Mouse (Mus musculus): ENCODE measurements around the gene Tmem233.

Tmem233 gene

DNA sequence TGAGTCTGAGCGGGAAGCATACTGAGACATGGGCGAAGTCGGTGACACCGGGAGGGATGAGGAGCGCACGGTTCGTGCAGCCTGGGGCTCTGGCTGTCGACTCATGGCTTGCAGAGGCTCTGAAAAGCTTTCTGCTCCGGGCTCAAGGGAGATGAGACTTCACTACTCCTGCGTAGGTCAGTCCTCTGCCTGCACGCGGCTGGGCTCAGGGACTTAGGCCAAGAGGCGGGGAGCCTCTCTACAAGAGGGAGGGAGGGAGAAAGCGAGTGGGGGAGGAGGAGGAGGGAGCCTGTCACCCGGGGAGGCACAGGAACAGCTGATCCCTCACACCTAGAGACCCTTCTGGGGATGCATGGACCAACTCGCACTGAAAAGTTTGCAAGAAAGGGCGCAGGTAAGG is at the start of gene Tmem233:
TSS of gene Tmem233 (minus strand) at position 164 of the 400 bp plus-strand sequence.
- DNase-seq (ENCODE audit: low spot score): no peak

DNA sequence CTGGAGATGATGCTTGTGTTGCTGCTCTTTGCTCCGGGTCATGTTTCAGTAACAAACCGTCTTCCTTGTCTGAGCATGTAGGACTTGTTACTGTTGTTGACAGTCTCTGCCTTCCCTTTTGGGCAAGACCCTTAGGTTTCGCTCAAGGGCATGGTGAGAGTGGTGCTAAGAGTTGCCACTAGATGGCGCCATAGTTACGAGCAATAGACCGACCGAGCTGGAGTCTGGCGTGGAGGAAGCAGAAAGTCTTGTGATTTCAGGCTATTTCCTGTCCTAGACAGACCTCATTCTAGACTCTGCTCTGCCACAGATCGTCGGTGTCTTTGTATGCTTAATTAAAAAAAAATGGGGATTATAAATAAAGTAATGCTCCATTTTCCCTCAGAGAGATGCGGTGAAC is 40.3 kb upstream of the Tmem233 start:
- peak; percentile 91 for DNase-seq (ENCODE audit: low spot score)

GRCm38 (mm10) chr5:116116567-116116966 is 33.5 kb upstream of the Tmem233 start:
- DNase-seq (ENCODE audit: low spot score): peak; percentile 73

GRCm38 (mm10) chr5:116116110-116116509 is 33.1 kb upstream of the Tmem233 start:
- DNase-seq (ENCODE audit: low spot score): no peak

DNA sequence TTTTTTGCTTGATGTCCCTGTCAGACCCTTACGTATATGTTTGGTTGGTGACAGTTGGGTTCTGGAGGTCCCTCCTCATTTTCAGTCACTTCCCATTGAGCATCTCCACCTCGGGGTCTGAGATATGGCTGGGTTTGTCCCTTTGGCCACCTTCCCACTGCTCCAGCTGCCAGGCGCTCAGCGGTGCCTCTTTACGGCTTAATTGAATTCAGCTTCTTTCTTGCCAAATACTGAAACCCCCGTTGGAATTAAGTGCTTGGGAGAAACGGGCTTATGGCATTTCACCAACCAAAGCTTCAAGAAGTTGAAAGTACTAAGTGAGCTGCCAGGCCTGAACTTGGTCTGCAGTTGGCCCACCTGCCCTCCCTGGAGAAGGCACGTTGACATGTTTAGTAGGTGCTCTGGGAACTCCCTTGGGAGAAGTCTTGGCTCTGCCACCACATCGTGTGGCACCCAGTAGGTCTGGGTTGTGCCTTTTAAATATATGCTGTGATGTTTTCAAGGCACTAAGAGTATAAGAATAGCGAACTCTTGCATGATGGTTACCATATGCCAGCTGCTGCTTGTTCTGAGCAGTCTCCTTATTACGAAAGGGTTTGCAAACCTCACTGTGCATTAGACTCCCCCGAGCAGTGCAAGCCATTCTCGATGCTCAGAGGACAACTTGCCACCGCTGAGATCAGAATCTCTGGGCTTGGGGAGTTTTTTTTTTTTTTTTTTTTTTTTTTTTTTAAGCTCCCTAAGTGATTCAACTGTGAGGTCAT is 32.2 kb upstream of the Tmem233 start:
- no peak for DNase-seq (ENCODE audit: low spot score)

DNA sequence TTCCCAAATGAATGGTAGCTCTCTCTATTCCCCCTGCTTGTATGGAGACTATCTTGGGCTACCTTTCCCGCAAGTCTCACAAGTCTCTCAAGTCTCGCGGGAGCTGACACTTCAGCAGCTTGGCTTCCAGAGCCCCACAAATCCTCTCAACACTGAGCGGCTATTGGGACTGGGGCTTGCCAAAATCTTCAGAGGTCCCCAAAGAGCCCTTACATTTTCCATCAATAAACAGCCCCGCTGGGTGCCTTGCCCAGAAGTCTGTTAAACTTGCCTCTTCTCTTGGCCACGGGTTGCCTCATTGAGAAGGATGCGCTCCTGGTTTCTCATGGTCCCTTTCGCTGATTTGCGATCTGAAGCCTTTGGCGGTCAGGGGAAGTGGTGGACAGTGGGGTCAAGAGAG is 25.6 kb upstream of the Tmem233 start:
- no peak for DNase-seq (ENCODE audit: low spot score)

DNA sequence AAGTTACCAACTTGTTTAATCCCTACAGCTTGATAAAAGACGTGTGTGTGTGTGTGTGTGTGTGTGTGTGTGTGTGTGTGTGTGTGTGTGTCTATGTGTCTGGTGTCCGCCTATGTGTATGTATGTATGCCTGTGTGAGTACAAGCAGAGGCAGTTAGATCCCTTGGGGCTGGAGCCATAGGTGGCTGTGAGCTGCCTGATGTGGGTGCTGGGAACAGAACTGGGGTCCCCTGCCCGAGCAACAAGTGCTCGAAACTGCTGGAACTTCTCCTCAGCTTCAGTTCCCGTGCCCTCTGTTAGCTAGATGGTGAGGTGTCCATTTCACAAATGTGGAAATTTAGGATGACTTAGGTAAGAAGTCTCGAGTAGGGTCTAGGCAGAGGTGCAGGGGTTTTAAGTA is 1.2 kb upstream of the Tmem233 start:
- DNase-seq (ENCODE audit: low spot score): no peak

GRCm38 (mm10) chr5:116082241-116082900 is 673 bp downstream of the Tmem233 start:
- no peak for DNase-seq (ENCODE audit: low spot score)

DNA sequence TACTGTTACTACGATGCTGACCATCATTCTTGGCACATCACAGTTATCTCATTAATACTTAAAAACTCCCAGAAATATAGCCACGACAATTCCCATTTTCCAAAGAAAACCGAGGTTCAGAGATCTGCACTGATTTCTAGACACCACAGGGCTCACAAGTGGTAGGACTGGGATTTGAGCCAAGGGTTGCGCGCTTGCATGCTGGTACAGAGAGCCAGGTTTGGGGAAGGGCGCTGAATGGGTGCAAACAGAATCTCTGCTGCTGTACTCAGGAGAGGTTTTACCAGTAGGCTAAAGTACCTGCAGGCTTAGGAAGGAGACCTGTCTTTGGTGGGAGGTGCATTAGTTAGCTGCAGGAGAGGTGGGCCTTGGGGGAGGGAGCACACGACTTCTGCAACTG is 1.4 kb downstream of the Tmem233 start:
- DNase-seq (ENCODE audit: low spot score): no peak

GRCm38 (mm10) chr5:116080736-116081135 is 2.3 kb downstream of the Tmem233 start:
- no peak for DNase-seq (ENCODE audit: low spot score)

DNA sequence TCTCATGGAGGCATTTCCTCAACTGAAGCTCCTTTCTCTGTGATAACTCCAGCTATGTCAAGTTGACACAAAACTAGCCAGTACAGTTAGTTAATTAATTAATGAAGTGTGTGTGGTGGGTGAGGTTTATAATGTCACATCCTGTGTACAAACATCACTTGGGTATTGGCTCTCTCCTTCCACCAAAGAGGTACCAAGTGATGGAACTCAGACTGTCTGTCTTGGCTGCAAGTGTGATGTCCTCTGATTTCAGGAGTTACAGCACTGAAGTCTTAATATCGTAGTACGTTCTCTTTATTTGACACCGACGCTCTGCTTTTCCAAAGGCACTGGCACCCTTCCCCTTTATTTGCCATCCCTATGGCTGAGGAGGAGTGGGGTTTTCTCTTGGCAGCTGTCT is 13.4 kb downstream of the Tmem233 start:
- no peak for DNase-seq (ENCODE audit: low spot score)

DNA sequence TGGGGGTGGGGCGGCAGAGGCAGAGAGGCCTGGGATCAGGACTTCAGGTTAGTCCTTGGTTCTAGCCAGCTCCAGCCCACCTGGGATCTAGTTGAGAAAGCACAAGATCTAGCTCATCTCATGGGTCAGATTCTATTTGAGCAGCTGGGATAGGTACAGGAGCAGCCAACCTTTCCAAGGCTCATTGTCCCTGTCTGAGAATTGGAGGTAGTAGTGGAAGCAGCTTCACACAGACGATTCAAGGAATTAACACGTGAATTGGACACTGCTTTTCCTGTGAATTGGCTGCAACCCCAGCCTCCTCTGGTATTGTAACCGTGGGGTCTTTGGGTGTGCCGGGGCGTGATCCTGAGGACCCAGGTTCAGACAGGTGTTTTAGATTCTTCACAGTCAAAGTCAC is 30.2 kb downstream of the Tmem233 start:
- no peak for DNase-seq (ENCODE audit: low spot score)

DNA sequence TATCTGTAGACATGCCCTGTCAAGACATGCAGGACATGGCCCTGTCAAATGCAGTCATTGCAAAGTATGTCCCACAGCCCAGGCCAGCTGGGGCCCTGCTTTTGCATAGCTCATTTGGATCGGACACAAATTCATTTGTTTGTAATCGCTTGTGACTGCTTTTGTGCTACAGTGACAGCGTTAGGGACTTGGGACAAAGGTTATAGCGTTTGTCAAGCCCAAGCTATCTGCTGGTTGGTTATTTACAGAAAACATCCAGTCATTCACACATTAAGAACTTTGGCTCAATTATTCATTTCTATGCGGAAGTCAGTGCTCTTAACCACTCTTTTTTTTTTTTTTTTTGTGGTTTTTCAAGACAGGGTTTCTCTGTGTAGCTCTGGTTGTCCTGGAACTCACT is 30.9 kb downstream of the Tmem233 start:
- no peak for DNase-seq (ENCODE audit: low spot score)

DNA sequence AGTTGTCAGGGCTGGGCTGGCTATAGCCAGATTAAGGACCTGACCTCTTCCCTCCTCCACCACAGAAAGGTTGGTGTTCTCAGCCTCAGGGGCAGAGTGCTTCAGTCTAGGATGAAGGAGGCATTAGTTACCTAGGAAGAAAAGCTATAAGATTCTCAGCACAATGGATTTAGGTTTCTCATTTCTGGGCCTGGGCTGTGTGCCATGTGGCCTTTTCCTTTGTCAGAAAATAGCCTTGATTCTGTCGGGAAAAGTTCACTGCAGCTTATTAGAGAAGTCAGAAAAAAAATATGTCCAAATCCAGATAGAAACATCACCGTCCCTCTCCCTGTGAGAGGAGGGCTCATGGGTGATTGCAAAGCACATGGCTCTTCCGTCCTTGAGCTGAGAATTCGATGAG is 33.2 kb downstream of the Tmem233 start:
- no peak for DNase-seq (ENCODE audit: low spot score)

GRCm38 (mm10) chr5:116048321-116048720 is 34.7 kb downstream of the Tmem233 start:
- DNase-seq (ENCODE audit: low spot score): no peak

- DNase-seq (ENCODE audit: low spot score): no peak
Observed at GRCm38 (mm10) chr5:116046246-116046645, 36.8 kb downstream of the Tmem233 start.

- DNase-seq (ENCODE audit: low spot score): no peak
Observed at GRCm38 (mm10) chr5:116045581-116045980, 37.5 kb downstream of the Tmem233 start.

DNA sequence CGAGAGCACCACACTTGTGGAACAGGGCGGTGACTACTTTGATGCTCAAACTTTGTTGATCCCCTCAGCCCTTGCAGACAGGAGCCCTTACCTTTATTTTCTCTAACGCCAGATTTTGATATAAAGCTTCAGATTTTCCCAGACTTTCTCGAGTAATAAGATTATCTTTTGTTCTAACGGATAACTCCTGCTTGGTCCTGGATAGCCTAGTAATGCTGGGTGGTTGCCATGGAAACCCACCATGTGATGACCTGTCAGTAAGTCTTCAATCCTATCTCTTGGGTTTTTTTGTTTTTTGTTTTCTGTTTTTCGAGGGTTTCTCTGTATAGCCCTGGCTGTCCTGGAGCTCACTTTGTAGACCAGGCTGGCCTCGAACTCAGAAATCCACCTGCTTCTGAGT is 40.8 kb downstream of the Tmem233 start:
- DNase-seq (ENCODE audit: low spot score): no peak

- DNase-seq (ENCODE audit: low spot score): no peak
Observed at GRCm38 (mm10) chr5:116039706-116040105, 43.3 kb downstream of the Tmem233 start.

DNA sequence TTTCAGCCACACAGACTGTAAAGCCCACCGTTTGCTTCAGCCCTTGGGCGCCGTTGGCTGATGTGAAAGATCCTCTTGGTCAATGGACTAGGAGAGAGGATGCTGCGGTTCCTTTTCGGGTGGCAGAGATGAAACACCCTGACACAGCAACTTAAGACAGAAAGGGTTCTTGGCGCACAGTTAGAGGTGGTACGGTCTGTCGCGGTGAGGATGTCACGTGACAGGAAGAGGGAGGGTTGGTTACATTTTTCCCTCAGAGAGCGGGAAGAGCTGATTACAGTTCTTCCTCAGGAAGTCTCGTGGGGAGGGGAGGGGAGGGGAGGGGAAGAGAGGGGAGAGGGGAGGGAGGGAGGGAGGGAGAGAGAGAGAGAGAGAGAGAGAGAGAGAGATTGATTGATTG is 45.3 kb downstream of the Tmem233 start:
- DNase-seq (ENCODE audit: low spot score): no peak

- DNase-seq (ENCODE audit: low spot score): no peak
Observed at GRCm38 (mm10) chr5:116036465-116036864, 46.6 kb downstream of the Tmem233 start.

GRCm38 (mm10) chr5:116031190-116031577 is 51.9 kb downstream of the Tmem233 start:
- peak; percentile 94 for DNase-seq (ENCODE audit: low spot score)

DNA sequence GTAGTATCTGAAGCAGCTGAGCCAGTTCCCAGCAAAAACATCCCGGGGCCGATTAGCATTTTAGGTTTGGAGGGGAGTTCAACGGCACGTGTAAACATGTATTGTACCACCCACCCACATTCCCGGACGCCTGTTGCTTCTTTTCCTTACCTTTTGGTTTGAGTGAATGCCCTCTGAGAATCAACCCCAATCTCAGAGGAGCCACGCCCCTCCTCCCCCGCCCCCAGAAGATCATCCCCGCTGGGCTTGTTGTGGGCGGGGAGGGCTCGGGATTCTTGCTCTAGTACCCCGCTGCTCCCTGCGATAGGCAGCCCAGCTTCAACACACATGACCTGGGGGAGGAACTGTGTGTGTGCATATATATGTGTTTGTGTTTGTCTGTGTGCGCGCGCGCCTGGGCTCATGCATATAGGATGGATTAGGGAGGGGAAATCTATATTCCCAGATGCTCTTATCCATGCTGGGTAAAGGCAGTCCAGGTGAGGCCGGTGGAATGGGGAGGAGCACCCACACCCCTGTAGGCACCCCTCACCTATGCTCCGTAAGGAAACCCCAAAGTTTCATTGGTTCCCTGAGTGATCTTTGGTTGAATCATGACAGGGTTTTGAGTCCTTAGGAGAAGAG is 52.4 kb downstream of the Tmem233 start:
- DNase-seq (ENCODE audit: low spot score): no peak
